Mouse (Mus musculus): Measurements from ENCODE around the gene Jtb.

GRCm38 (mm10) chr3:90247960-90248745, 16.8 kb downstream of the Jtb start, which contains the start of gene Slc39a1:
- TF ChIP-seq POLR2A (IDR thresholded peaks at IDR 0.05; ENCODE audit: insufficient read length, low read depth) (peak; percentile 66), USF1 (IDR thresholded peaks at IDR 0.05; ENCODE audit: low read depth) (no peak), MYOG (IDR thresholded peaks at IDR 0.05; ENCODE audit: control insufficient read depth in 1 of 3, insufficient read depth in 1 of 3, insufficient read length in 2 of 3, low read depth in 2 of 3) (no peak), E2F4 (IDR thresholded peaks at IDR 0.05; ENCODE audit: insufficient read depth) (no peak), MAX (IDR thresholded peaks at IDR 0.05; ENCODE audit: low read depth) (no peak)

All from myocyte (in vitro differentiated cells).